Mouse (Mus musculus): ENCODE results near the gene Zfp292. TPM values are rescaled to one million over a fixed set of nuclear protein-coding genes. Genes with fewer than 3 reads are reported as not detected.
A peak's percentile ranks its signal among the peaks of the same experiment; 100 is the strongest.

Zfp292 gene
- total RNA-seq, 2 experiments from 2014 or later = 27.5 to 28.2 TPM

GRCm38 (mm10) chr4:34899322-34899721, 16.6 kb upstream of the Zfp292 start:
- intact Hi-C loops (cut with DNase I) = no loop called here
- DNase-seq (ENCODE audit: extremely low spot score in 1 of 2, low spot score in 2 of 2) = no peak
- TF ChIP-seq CTCF (IDR thresholded peaks at IDR 0.05) = no peak
- H3K4me3 ChIP-seq = no peak overlapping the region
- no peak overlapping the region for H3K27ac ChIP-seq

- no peak for DNase-seq (ENCODE audit: extremely low spot score in 1 of 2, low spot score in 2 of 2)
- no peak overlapping the region for H3K4me3 ChIP-seq
- no peak overlapping the region for H3K27ac ChIP-seq
- no peak for TF ChIP-seq CTCF (IDR thresholded peaks at IDR 0.05)
- intact Hi-C loops (cut with DNase I) = no loop called here
These were observed 15.7 kb upstream of the Zfp292 start for GRCm38 (mm10) chr4:34898497-34898896.

- DNase-seq (ENCODE audit: extremely low spot score in 1 of 2, low spot score in 2 of 2) = no peak
- TF ChIP-seq CTCF (IDR thresholded peaks at IDR 0.05) = no peak
- intact Hi-C loops (cut with DNase I) = no loop called here
- Histone ChIP-seq H3K4me3 (no peak within 1 kb of the TSS), H3K27ac (no peak within 1 kb of the TSS)
These were observed 10.7 kb upstream of the Zfp292 start, which contains the start of gene Cga for GRCm38 (mm10) chr4:34893479-34893878. Gene Cga, plus strand, starts transcription at chr4:34893779.

- Histone ChIP-seq H3K27ac (no peak overlapping the region), H3K4me3 (no peak overlapping the region)
- DNase-seq (ENCODE audit: extremely low spot score in 1 of 2, low spot score in 2 of 2) = no peak
- no peak for TF ChIP-seq CTCF (IDR thresholded peaks at IDR 0.05)
- intact Hi-C loops (cut with DNase I) = loop anchor here (10.0 kb wide), 1 partner anchor 205 kb away; the partner anchor contains the start of gene Slc35a1
These were observed 7.0 kb upstream of the Zfp292 start for GRCm38 (mm10) chr4:34889812-34890185.

- no peak overlapping the region for H3K4me3 ChIP-seq
- intact Hi-C loops (cut with DNase I) = loop anchor here (10.0 kb wide), 1 partner anchor 204 kb away; the partner anchor contains the start of gene Slc35a1
- TF ChIP-seq CTCF (IDR thresholded peaks at IDR 0.05) = no peak
- H3K27ac ChIP-seq = no peak overlapping the region
- no peak for DNase-seq (ENCODE audit: extremely low spot score in 1 of 2, low spot score in 2 of 2)
These were observed 6.5 kb upstream of the Zfp292 start for GRCm38 (mm10) chr4:34889101-34889811.

GRCm38 (mm10) chr4:34887295-34887694, 4.5 kb upstream of the Zfp292 start:
- peak overlapping the region; percentile 86 for H3K27ac ChIP-seq
- intact Hi-C loops (cut with DNase I) = loop anchor here (10.0 kb wide), 1 partner anchor 202 kb away; the partner anchor contains the start of gene Slc35a1

GRCm38 (mm10) chr4:34886490-34887111, 3.8 kb upstream of the Zfp292 start:
- intact Hi-C loops (cut with DNase I) = loop anchor here (10.0 kb wide), 1 partner anchor 202 kb away; the partner anchor contains the start of gene Slc35a1
- TF ChIP-seq CTCF (IDR thresholded peaks at IDR 0.05) = peak; percentile 5; the same call in 1 of the 2 replicates
- DNase-seq (ENCODE audit: extremely low spot score in 1 of 2, low spot score in 2 of 2) = peak; percentile 71 to 75
- Histone ChIP-seq H3K27ac (peak overlapping the region; percentile 86), H3K4me3 (peak overlapping the region; percentile 72)

More at GRCm38 (mm10) chr4:34887295-34887694, 4.5 kb upstream of the Zfp292 start:
- H3K4me3 ChIP-seq = peak overlapping the region; percentile 72
- TF ChIP-seq CTCF (IDR thresholded peaks at IDR 0.05) = no peak
- no peak for DNase-seq (ENCODE audit: extremely low spot score in 1 of 2, low spot score in 2 of 2)

GRCm38 (mm10) chr4:34885631-34886351, 3.0 kb upstream of the Zfp292 start:
- Histone ChIP-seq H3K4me3 (no peak overlapping the region), H3K27ac (no peak overlapping the region)
- TF ChIP-seq CTCF (IDR thresholded peaks at IDR 0.05) = no peak
- intact Hi-C loops (cut with DNase I) = loop anchor here (10.0 kb wide), 1 partner anchor 201 kb away; the partner anchor contains the start of gene Slc35a1
- no peak for DNase-seq (ENCODE audit: extremely low spot score in 1 of 2, low spot score in 2 of 2)

GRCm38 (mm10) chr4:34883366-34884029, 738 bp upstream of the Zfp292 start:
- TF ChIP-seq CTCF (IDR thresholded peaks at IDR 0.05) = no peak
- peak overlapping the region; percentile 90 for H3K4me3 ChIP-seq
- peak overlapping the region; percentile 97 for H3K27ac ChIP-seq
- intact Hi-C loops (cut with DNase I) = loop anchor here (2.0 to 10.0 kb wide), 3 partner anchors 61 to 199 kb away; partner anchors contain the start of genes Slc35a1 and Smim8
- DNase-seq (ENCODE audit: extremely low spot score in 1 of 2, low spot score in 2 of 2) = no peak

GRCm38 (mm10) chr4:34882291-34882769, 430 bp downstream of the Zfp292 start:
- no peak; the same call in 1 of the 2 replicates for TF ChIP-seq CTCF (IDR thresholded peaks at IDR 0.05)
- peak overlapping the region; percentile 90 for H3K4me3 ChIP-seq
- H3K27ac ChIP-seq = peak overlapping the region; percentile 97
- intact Hi-C loops (cut with DNase I) = loop anchor here (2.0 to 10.0 kb wide), 3 partner anchors 60 to 198 kb away; partner anchors contain the start of genes Slc35a1 and Smim8
- DNase-seq (ENCODE audit: extremely low spot score in 1 of 2, low spot score in 2 of 2) = peak; percentile 49 to 54

- H3K27ac ChIP-seq = peak overlapping the region; percentile 97
- no peak for TF ChIP-seq CTCF (IDR thresholded peaks at IDR 0.05)
These were observed 909 bp downstream of the Zfp292 start for GRCm38 (mm10) chr4:34881851-34882250.

More at GRCm38 (mm10) chr4:34881851-34882250, 909 bp downstream of the Zfp292 start:
- DNase-seq (ENCODE audit: extremely low spot score in 1 of 2, low spot score in 2 of 2) = no peak
- intact Hi-C loops (cut with DNase I) = loop anchor here (2.0 to 10.0 kb wide), 3 partner anchors 60 to 197 kb away; partner anchors contain the start of genes Slc35a1 and Smim8
- H3K4me3 ChIP-seq = peak overlapping the region; percentile 90

Measured in left cerebral cortex, adult 2 months (tissue).